Mouse (Mus musculus) midbrain, embryonic 15.5 days (tissue): ENCODE data around the gene Sertad1. TPM values are rescaled to one million over a fixed set of nuclear protein-coding genes. Genes with fewer than 3 reads are reported as not detected.

Experiments
- ATAC-seq: fragments of 200-750 bp; cut with Nextera tagmentation; replicated peaks from 2 replicates; pipeline ENCODE4 v1.8.0; 2017; ENCODE audit warnings: moderate TSS enrichment
- H3K27ac ChIP-seq: fragments of 300-500 bp; sonication (generic); 2 replicates; pipeline ENCODE4 v1.5.1; 2015; ENCODE audit warnings: mild to moderate bottlenecking, inconsistent platforms
- H3K27me3 ChIP-seq: fragments of 300-500 bp; sonication (generic); replicated peaks from 2 replicates; pipeline ENCODE4 v1.6.1; 2015; ENCODE audit warnings: inconsistent platforms
- H3K36me3 ChIP-seq: fragments of 300-500 bp; sonication (generic); replicated peaks from 2 replicates; pipeline ENCODE4 v1.6.1; 2015; ENCODE audit warnings: inconsistent platforms
- H3K4me1 ChIP-seq: fragments of 300-500 bp; sonication (generic); 2 replicates; pipeline ENCODE4 v1.6.1; 2015; ENCODE audit warnings: inconsistent platforms
- H3K4me2 ChIP-seq: fragments of 300-500 bp; sonication (generic); 2 replicates; pipeline ENCODE4 v1.6.1; 2015; ENCODE audit warnings: inconsistent platforms, mild to moderate bottlenecking, moderate library complexity
- H3K4me3 ChIP-seq: fragments of 300-500 bp; sonication (generic); 2 replicates; pipeline ENCODE4 v1.5.1; 2015; ENCODE audit warnings: mild to moderate bottlenecking, inconsistent platforms
- H3K9ac ChIP-seq: fragments of 300-500 bp; sonication (generic); 2 replicates; pipeline ENCODE4 v1.6.1; 2015; ENCODE audit warnings: mild to moderate bottlenecking, inconsistent platforms
- H3K9me3 ChIP-seq: fragments of 300-500 bp; sonication (generic); 2 replicates; pipeline ENCODE4 v1.6.1; 2016; ENCODE audit warnings: inconsistent platforms
- WGBS: fragments of 180-500 bp; shearing (Covaris S2); methylation state at CpG from one replicate; pipeline ENCODE4 v1.1.7; 2015; ENCODE audit warnings: mixed read lengths; 5-methylcytosine and 5-hydroxymethylcytosine counted together
- polyA plus RNA-seq: library from polyadenylated mRNA; unstranded; fragments of >200 nt; fragmentation: Nextera tagmentation; extraction: Ambion mirVana; gene quantifications from 2 replicates; pipeline ENCODE4 v1.2.1, GENCODE M21; 2015

Sertad1 gene
- polyA plus RNA-seq, 1 experiment from 2014 or later = 8.3 TPM

DNA sequence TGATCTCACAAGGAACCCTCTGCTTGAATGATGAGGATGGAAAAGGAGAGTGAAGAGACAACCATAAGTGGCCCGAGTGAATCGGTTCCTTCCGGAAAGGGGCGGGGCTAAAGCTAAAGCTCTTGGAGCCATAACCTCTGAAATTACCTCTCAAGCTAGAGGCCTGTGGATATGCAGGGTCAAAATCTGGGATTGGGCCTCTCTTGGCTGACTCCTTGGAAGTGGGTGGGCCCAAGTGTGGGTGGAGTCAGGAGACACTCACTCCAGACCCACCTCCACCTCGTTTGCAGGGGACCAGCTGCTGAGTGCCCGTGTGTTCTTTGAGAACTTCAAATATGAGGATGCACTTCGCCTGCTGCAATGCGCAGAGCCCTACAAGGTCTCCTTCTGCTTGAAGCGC lies 28.3 kb downstream of the Sertad1 start:
- Histone ChIP-seq H3K36me3 (no peaks in the 10 kb centered on the region), H3K9ac (no peak overlapping the region), H3K27ac (no peak overlapping the region), H3K27me3 (no peaks in the 10 kb centered on the region), H3K9me3 (no peaks in the 10 kb centered on the region), H3K4me2 (no peak overlapping the region), H3K4me1 (no peaks in the 10 kb centered on the region), H3K4me3 (no peak overlapping the region)
- ATAC-seq = no peak
- WGBS = 82% methylated on average over 9 of the region's 9 CpGs

DNA sequence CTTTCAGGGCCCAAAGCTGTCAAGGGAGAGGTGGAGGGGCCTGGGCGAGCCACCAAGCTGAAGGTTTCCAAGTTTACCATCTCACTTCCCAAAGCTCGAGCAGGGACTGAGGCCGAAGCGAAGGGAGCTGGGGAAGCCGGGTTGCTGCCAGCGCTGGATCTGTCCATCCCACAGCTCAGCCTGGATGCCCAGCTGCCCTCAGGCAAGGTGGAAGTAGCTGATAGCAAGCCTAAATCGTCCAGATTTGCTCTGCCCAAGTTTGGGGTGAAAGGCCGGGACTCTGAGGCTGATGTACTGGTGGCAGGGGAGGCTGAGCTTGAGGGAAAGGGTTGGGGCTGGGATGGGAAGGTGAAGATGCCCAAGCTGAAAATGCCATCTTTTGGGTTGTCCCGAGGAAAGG lies 31.6 kb downstream of the Sertad1 start:
- no peak overlapping the region for H3K27ac ChIP-seq
- H3K27me3 ChIP-seq = no peaks in the 10 kb centered on the region
- H3K9ac ChIP-seq = no peak overlapping the region
- WGBS = 85% methylated on average over 9 of the region's 9 CpGs
- ATAC-seq = no peak
- no peaks in the 10 kb centered on the region for H3K4me1 ChIP-seq
- no peak overlapping the region for H3K4me3 ChIP-seq
- no peaks in the 10 kb centered on the region for H3K36me3 ChIP-seq
- no peaks in the 10 kb centered on the region for H3K9me3 ChIP-seq
- no peak overlapping the region for H3K4me2 ChIP-seq

DNA sequence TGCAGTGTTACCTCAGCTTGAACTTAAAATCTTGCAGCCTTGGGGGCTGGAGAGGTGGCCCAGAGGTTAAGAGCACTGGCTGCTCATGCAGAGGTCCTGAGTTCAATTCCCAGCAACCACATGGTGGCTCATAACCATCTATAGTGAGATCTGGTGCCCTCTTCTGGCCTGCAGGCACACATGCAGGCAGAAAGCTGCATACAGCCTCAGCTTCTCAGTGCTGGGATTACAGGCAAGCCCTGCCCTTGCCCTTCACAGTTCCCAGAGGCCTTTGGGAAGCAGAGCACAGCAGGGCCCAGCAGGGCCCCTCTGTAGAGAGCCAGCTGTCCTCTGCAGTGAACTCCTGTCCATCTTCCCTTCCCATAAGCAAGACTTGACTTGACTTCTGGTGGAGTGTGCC lies 33.4 kb downstream of the Sertad1 start:
- no peaks in the 10 kb centered on the region for H3K27me3 ChIP-seq

DNA sequence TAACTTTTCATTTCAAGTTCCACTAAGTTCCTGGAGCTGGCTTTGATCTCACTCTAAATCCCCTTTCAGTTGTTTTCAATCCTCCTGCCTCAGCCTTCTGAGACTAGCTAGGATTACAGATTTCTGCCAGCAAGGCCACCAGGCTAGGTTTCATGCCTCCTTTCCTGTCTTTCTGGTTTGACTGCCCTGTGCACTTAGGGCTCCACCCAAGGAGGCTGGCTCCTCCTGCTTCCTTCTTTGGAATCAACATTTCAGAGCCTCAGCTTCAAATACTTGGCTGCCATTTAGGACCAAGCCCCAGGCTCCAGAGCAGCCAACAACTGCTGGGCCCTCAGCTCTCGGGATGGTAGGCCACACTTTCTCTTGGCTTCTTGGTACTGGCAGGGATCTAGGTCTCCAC lies 33.9 kb downstream of the Sertad1 start:
- no peaks in the 10 kb centered on the region for H3K9me3 ChIP-seq
- WGBS = 86% methylated on average over 1 of the region's 1 CpGs
- H3K27ac ChIP-seq = no peak overlapping the region
- no peak for ATAC-seq
- no peaks in the 10 kb centered on the region for H3K4me1 ChIP-seq
- H3K4me2 ChIP-seq = no peak overlapping the region
- H3K4me3 ChIP-seq = no peak overlapping the region
- H3K27me3 ChIP-seq = no peaks in the 10 kb centered on the region
- no peak overlapping the region for H3K9ac ChIP-seq
- no peaks in the 10 kb centered on the region for H3K36me3 ChIP-seq

More for the DNA sequence above, 33.4 kb downstream of the Sertad1 start:
- Histone ChIP-seq H3K9ac (no peak overlapping the region), H3K36me3 (no peaks in the 10 kb centered on the region), H3K27ac (no peak overlapping the region), H3K9me3 (no peaks in the 10 kb centered on the region), H3K4me1 (no peaks in the 10 kb centered on the region), H3K4me3 (no peak overlapping the region), H3K4me2 (no peak overlapping the region)
- no peak for ATAC-seq

DNA sequence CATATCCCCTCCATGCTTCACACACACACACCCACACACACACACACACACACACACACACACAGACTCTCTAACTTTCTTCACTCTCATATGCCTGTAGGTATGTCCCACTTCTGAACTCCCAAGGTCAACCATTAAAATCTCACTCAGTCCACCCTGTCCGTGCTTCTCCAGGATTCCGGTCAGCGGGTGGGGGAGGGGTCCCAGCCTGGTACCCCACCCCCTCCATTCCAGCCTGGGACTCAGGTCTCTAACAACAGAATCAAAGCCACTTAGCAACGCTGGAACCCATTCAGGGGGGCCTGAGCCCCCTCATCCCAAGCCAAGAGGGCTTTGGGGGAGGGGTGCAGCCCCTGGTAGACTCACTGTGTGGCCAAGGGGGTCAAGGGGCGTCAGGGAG lies 36.3 kb downstream of the Sertad1 start, which contains the start of gene Hipk4:
TSS of gene Hipk4 (plus strand) at position 301 of the 400 bp plus-strand sequence.
- Histone ChIP-seq H3K27ac (no peak within 1 kb of the TSS), H3K4me3 (no peak within 1 kb of the TSS), H3K4me2 (no peak within 1 kb of the TSS), H3K9ac (no peak within 1 kb of the TSS), H3K36me3 (no peaks in the 10 kb centered on the region), H3K27me3 (no peaks in the 10 kb centered on the region), H3K4me1 (no peaks in the 10 kb centered on the region), H3K9me3 (no peaks in the 10 kb centered on the region)
- WGBS = 62% methylated on average over 5 of the region's 5 CpGs
- no peak for ATAC-seq

DNA sequence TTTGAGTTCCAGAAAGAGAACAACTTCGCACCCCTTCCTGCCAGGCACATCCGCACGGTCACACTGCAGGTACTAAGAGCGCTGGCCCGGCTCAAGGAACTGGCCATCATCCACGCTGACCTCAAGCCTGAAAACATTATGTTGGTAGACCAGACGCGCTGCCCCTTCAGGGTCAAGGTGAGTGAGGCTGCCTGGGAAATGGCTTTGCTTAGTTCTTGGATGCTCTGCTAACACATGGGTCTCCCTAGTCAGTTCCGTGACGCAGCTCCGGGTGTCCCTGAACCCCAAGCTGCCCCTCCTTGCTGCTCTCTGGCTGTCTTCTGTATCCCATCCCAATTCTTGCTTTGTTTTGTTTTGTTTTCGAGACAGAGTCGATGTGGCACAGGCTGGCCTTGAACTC lies 37.1 kb downstream of the Sertad1 start:
- no peak for ATAC-seq
- H3K4me2 ChIP-seq = no peak overlapping the region
- no peaks in the 10 kb centered on the region for H3K4me1 ChIP-seq
- H3K4me3 ChIP-seq = no peak overlapping the region
- WGBS = 94% methylated on average over 13 of the region's 13 CpGs
- H3K27ac ChIP-seq = no peak overlapping the region
- no peaks in the 10 kb centered on the region for H3K9me3 ChIP-seq
- no peak overlapping the region for H3K9ac ChIP-seq
- H3K36me3 ChIP-seq = no peaks in the 10 kb centered on the region
- H3K27me3 ChIP-seq = no peaks in the 10 kb centered on the region

DNA sequence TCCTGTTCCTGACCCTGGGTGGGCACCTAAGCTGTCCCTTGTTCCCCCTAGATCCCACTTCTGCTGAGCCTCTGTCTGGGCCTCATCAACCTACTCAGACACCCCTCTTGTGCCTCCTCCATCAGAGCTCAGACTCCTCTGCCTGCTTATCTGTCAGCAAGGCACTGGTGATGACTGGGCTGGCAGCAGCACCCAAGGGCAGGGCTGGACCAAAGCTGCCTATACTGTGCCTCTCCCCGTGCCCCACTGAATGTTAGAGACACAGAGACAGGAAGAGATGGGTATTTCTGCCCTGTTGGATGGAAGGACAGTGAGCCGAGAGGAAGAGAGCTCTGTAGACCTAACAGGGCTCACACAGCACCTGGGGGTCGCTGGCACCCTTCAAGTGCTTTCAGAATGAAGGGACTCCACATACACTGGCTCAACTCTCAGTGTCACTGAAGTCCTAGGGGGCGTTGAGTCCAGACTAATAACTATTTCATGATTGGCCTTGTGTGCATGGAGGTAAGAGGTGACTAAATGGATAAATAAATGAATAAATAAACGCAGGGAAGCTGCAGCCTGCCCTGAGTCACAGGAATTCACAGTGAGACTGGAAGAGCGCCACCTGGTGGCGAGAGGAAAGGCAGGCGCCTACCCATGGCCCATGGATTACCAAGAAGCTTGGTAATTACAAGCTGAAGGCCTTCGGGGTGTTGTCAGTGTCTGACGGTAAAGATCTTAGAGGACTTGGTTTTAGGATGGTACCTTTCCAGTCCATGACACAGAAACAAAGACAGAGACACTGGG lies 39.5 kb downstream of the Sertad1 start:
- Histone ChIP-seq H3K4me2 (no peak overlapping the region), H3K27ac (no peak overlapping the region), H3K36me3 (0 out of 2 replicates have a peak, but pooled peaks cover 3% of the 10 kb centered on the region), H3K9ac (no peak overlapping the region), H3K9me3 (no peaks in the 10 kb centered on the region), H3K27me3 (no peaks in the 10 kb centered on the region), H3K4me3 (no peak overlapping the region), H3K4me1 (no peaks in the 10 kb centered on the region)
- peak; percentile 76 for ATAC-seq
- 21% methylated on average over 10 of the region's 10 CpGs for WGBS

DNA sequence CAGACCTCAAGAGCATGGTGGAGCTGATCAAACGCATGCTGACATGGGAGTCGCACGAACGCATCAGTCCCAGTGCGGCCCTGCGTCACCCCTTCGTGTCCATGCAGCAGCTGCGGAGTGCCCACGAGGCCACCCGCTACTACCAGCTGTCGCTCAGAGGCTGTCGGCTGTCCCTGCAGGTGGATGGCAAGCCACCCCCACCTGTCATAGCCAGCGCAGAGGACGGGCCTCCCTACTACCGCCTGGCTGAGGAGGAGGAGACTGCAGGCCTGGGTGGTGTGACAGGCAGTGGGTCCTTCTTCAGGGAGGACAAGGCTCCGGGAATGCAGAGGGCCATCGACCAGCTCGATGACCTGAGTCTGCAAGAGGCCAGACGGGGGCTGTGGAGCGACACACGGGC lies 42.4 kb downstream of the Sertad1 start:
- Histone ChIP-seq H3K4me2 (no peak overlapping the region), H3K4me3 (no peak overlapping the region), H3K36me3 (peaks cover 18% of the 10 kb centered on the region; the same call in 1 of the 2 replicates), H3K4me1 (no peaks in the 10 kb centered on the region), H3K9ac (no peak overlapping the region), H3K27ac (no peak overlapping the region), H3K9me3 (no peaks in the 10 kb centered on the region), H3K27me3 (no peaks in the 10 kb centered on the region)
- WGBS = 82% methylated on average over 21 of the region's 21 CpGs
- ATAC-seq = no peak

DNA sequence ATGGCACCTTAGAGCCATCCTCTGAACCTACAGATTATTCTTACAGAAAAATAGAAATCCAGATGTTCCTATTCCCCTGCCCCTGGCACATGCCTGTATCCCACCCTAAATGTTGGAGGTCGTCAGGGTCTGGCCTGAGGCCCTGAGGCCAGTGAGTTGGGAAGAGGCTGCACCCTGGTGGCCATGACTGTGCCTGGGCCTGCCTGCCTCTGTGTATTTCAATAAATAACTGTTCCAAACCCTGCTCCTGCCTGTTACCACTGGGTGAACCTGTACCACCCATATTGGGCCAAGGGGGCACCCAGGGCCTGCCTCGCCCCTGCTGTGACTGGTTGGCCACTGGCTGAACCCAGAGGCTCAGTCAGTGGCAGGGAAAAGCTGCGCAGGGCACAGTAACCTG lies 44.2 kb downstream of the Sertad1 start:
- H3K27ac ChIP-seq = no peak overlapping the region
- no peak overlapping the region for H3K9ac ChIP-seq
- no peaks in the 10 kb centered on the region for H3K27me3 ChIP-seq
- no peaks in the 10 kb centered on the region for H3K4me1 ChIP-seq
- no peak overlapping the region for H3K4me2 ChIP-seq
- H3K4me3 ChIP-seq = no peak overlapping the region
- peaks cover 32% of the 10 kb centered on the region; the same call in 1 of the 2 replicates for H3K36me3 ChIP-seq
- 75% methylated on average over 3 of the region's 3 CpGs for WGBS
- no peaks in the 10 kb centered on the region for H3K9me3 ChIP-seq
- no peak for ATAC-seq

DNA sequence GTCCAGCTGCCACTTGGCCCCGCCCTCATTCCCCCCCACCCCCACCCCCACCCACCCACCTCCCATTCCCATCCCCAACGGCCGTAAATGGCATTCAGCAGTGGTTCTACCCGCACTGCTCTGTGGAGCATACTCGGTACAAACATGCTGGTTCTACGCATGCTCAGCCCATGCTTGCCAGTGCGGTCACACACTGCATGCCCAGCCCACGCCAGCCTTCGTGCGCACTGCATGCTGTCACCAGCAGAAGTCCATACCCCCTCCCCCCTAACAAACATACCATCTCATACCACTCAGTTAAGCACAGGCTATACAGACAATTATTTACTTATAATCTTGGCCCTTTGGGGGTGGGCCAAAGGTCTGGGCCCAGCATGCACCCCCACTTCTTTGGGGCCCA lies 45.0 kb downstream of the Sertad1 start:
- no peaks in the 10 kb centered on the region for H3K9me3 ChIP-seq
- no peaks in the 10 kb centered on the region for H3K27me3 ChIP-seq
- no peak overlapping the region for H3K27ac ChIP-seq
- H3K9ac ChIP-seq = no peak overlapping the region
- no peak for ATAC-seq
- WGBS = 91% methylated on average over 10 of the region's 10 CpGs
- H3K36me3 ChIP-seq = peaks cover 39% of the 10 kb centered on the region
- no peak overlapping the region for H3K4me3 ChIP-seq
- H3K4me1 ChIP-seq = no peaks in the 10 kb centered on the region
- H3K4me2 ChIP-seq = no peak overlapping the region

DNA sequence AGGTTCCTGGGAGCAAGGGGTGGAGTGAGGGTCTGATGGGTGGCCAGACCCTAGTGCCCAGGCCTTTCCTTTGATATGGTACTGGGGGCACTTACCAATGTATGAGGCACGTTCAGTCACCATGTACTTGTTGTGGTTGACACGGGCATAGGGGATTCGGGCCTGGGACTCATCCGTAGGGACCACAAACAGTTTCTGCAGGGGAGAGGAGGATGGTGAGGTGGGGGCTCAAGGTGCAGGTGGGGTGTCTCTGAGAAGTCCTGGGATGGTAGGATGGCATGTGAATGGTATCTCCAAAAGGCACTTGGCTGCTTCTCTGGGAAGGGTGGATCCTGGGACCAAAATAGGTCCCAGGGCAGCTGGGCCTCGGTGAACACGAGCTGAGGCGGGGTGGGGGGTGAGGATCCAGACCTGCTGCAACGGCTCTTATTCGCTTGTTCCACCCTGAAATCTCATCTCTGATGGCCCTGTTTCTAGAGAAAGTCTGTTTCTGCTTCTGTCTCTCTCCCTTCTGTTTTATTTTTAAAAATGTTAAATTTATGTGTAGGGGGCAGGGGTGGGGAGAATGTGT lies 45.9 kb downstream of the Sertad1 start:
- peaks cover 44% of the 10 kb centered on the region for H3K36me3 ChIP-seq
- no peak for ATAC-seq
- H3K9ac ChIP-seq = no peak overlapping the region
- H3K4me3 ChIP-seq = no peak overlapping the region
- no peaks in the 10 kb centered on the region for H3K9me3 ChIP-seq
- 89% methylated on average over 9 of the region's 9 CpGs for WGBS
- no peak overlapping the region for H3K4me2 ChIP-seq
- H3K27me3 ChIP-seq = no peaks in the 10 kb centered on the region
- no peaks in the 10 kb centered on the region for H3K4me1 ChIP-seq
- H3K27ac ChIP-seq = no peak overlapping the region

DNA sequence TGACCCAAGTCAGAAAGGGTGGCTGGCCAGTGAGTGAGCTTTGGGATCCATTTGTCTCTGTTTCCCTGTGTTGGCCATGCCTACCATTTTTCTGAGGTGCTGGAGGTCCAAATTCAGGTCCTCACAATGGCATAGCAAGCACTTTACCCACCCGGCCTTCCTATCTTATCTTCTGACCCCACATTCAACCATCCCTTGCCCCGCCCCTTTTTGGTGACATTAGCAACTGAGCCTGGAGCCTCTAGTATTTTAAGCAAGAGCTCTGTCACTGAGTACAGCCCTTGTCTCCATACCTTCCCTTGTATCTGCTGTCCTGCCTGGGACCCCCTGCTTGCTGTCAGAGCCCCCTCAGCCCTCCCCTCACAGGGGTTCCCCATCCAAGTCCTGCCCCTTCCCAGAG lies 48.7 kb downstream of the Sertad1 start:
- no peaks in the 10 kb centered on the region for H3K27me3 ChIP-seq
- H3K9ac ChIP-seq = no peak overlapping the region
- no peaks in the 10 kb centered on the region for H3K4me1 ChIP-seq
- 83% methylated on average over 2 of the region's 2 CpGs for WGBS
- no peak overlapping the region for H3K27ac ChIP-seq
- H3K9me3 ChIP-seq = no peaks in the 10 kb centered on the region
- ATAC-seq = no peak
- H3K36me3 ChIP-seq = peaks cover 46% of the 10 kb centered on the region
- H3K4me2 ChIP-seq = no peak overlapping the region
- no peak overlapping the region for H3K4me3 ChIP-seq

DNA sequence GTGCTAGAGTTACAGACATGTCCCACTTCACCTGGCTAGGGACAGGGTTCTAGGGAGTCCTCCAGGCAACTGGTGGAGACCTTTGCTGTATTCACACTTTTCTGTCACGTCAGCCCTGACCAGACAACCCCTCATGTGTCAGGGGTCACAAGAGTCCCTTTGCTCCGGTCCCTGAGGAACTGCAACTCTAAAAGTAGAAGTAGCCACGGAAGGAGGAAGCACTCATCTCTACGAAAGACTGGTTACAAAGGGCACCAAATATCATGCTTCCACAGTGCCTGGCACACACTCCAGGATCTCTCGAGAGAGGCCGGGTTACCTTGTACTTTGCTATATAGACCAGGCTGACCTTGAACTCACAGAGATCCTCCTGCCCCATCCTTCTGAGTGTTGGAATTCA lies 49.9 kb downstream of the Sertad1 start:
- H3K36me3 ChIP-seq = peaks cover 43% of the 10 kb centered on the region
- no peak overlapping the region for H3K4me3 ChIP-seq
- no peak overlapping the region for H3K9ac ChIP-seq
- no peak overlapping the region for H3K27ac ChIP-seq
- ATAC-seq = no peak
- H3K4me1 ChIP-seq = peaks cover 9% of the 10 kb centered on the region
- no peak overlapping the region for H3K4me2 ChIP-seq
- WGBS = 94% methylated on average over 6 of the region's 6 CpGs
- H3K27me3 ChIP-seq = no peaks in the 10 kb centered on the region
- H3K9me3 ChIP-seq = no peaks in the 10 kb centered on the region
